Mouse (Mus musculus): Measurements from ENCODE around the gene Msx2. TPM values are rescaled to one million over a fixed set of nuclear protein-coding genes. Genes with fewer than 3 reads are reported as not detected.

Msx2 gene
- polyA plus RNA-seq (2012; rRNA removed), result not detected in 2 replicates

GRCm38 (mm10) chr13:53472614-53473124 is at the start of gene Msx2:
Gene Msx2 (minus strand): TSS chr13:53473074.

Other genes starting within 250 kb of the Msx2 start
- gene Ror2, start 186.9 kb downstream of the Msx2 start, polyA plus RNA-seq (2012; rRNA removed), result 0.16 and 0.17 TPM in 2 replicates
- 7.5 and 8.1 TPM in 2 replicates for gene Sptlc1, start 95.7 kb downstream of the Msx2 start, polyA plus RNA-seq (2012; rRNA removed)

Measured in liver, embryonic 18 days (tissue).